Mouse (Mus musculus): Measurements from ENCODE around the gene Bfar.

DNA sequence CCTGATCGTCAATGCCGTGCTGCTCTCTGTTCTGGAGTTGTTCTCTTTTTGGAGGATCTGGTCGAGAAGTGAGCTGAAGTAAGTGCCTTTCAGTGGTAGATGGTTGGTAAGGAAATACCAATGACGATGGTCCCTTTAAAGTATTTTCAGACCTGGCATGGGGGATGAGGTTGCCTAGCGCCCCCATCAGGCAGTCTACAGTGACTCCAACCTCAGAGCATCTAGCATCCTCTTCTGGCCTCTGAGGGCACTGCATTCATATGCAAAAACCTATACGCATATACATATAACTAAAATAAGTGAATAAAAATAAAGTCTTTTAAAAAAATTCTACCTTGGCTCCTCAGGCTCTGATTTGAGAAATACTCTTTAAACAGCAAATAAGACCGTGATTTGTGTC, 27.3 kb downstream of the Bfar start:
- TF ChIP-seq MAX (IDR thresholded peaks at IDR 0.05; ENCODE audit: low read depth): no peak
- TF ChIP-seq E2F4 (IDR thresholded peaks at IDR 0.05; ENCODE audit: insufficient read depth): no peak
- no peak for TF ChIP-seq POLR2A (IDR thresholded peaks at IDR 0.05; ENCODE audit: insufficient read length, low read depth)
- TF ChIP-seq TCF12 (IDR thresholded peaks at IDR 0.05; ENCODE audit: insufficient read depth, poor library complexity, severe bottlenecking): no peak
- TF ChIP-seq POLR2AphosphoS2 (IDR thresholded peaks at IDR 0.05; ENCODE audit: insufficient read length, low read depth): no peak
- TF ChIP-seq TCF3 (IDR thresholded peaks at IDR 0.05; ENCODE audit: insufficient read length, low read depth): no peak
- no peak for TF ChIP-seq REST (IDR thresholded peaks at IDR 0.05; ENCODE audit: insufficient read depth, insufficient read length)
- TF ChIP-seq SRF (IDR thresholded peaks at IDR 0.05; ENCODE audit: control insufficient read depth, insufficient read length, low read depth): no peak
- TF ChIP-seq MYOG (IDR thresholded peaks at IDR 0.05; ENCODE audit: control insufficient read depth in 1 of 3, insufficient read depth in 1 of 3, insufficient read length in 2 of 3, low read depth in 2 of 3): no peak
- TF ChIP-seq CEBPB (IDR thresholded peaks at IDR 0.05; ENCODE audit: insufficient read depth, poor library complexity, severe bottlenecking): no peak
- no peak for TF ChIP-seq MYOD1 (IDR thresholded peaks at IDR 0.05; ENCODE audit: control insufficient read depth in 1 of 3, insufficient read length in 2 of 3, low read depth in 2 of 3)
